Mouse (Mus musculus) cerebral cortex, adult 2 months (tissue): ENCODE results near the gene Cryzl2.

Experiments
- WGBS: fragments of 180-500 bp; shearing (Covaris S2); methylation state at CpG from one replicate; pipeline ENCODE4 v1.1.7; 2018; 5-methylcytosine and 5-hydroxymethylcytosine counted together

Gene Cryzl2

GRCm38 (mm10) chr1:157443723-157444561, 14.4 kb upstream of the Cryzl2 start:
- WGBS, result 27% methylated on average over 19 of the region's 19 CpGs

GRCm38 (mm10) chr1:157444632-157445300, 13.6 kb upstream of the Cryzl2 start:
- 53% methylated on average over 13 of the region's 13 CpGs for WGBS

- 92% methylated on average over 6 of the region's 6 CpGs for WGBS
Observed at GRCm38 (mm10) chr1:157445398-157445910, 12.9 kb upstream of the Cryzl2 start.

- WGBS, result 23% methylated on average over 7 of the region's 7 CpGs
Observed at GRCm38 (mm10) chr1:157446325-157446724, 12.1 kb upstream of the Cryzl2 start.

- 37% methylated on average over 4 of the region's 4 CpGs for WGBS
Observed at GRCm38 (mm10) chr1:157447142-157447541, 11.2 kb upstream of the Cryzl2 start.

GRCm38 (mm10) chr1:157448164-157448804, 10.1 kb upstream of the Cryzl2 start:
- 56% methylated on average over 7 of the region's 7 CpGs for WGBS

- WGBS, result 62% methylated on average over 5 of the region's 5 CpGs
Observed at GRCm38 (mm10) chr1:157448805-157449188, 9.6 kb upstream of the Cryzl2 start.

GRCm38 (mm10) chr1:157449532-157449931, 8.8 kb upstream of the Cryzl2 start:
- WGBS, result 63% methylated on average over 10 of the region's 10 CpGs

- WGBS, result 64% methylated on average over 21 of the region's 21 CpGs
Observed at GRCm38 (mm10) chr1:157449981-157450636, 8.3 kb upstream of the Cryzl2 start.

GRCm38 (mm10) chr1:157452284-157452683, 6.1 kb upstream of the Cryzl2 start:
- WGBS, result 43% methylated on average over 3 of the region's 3 CpGs

- WGBS, result 62% methylated on average over 5 of the region's 5 CpGs
Observed at GRCm38 (mm10) chr1:157452759-157453549, 5.4 kb upstream of the Cryzl2 start.

GRCm38 (mm10) chr1:157454876-157455275, 3.5 kb upstream of the Cryzl2 start:
- 55% methylated on average over 6 of the region's 6 CpGs for WGBS

GRCm38 (mm10) chr1:157457789-157458188, 588 bp upstream of the Cryzl2 start:
- 86% methylated on average over 3 of the region's 3 CpGs for WGBS

- 94% methylated on average over 5 of the region's 5 CpGs for WGBS
Observed at GRCm38 (mm10) chr1:157459904-157460303, 1.5 kb downstream of the Cryzl2 start.

- 97% methylated on average over 5 of the region's 5 CpGs for WGBS
Observed at GRCm38 (mm10) chr1:157461276-157461675, 2.9 kb downstream of the Cryzl2 start.

GRCm38 (mm10) chr1:157462336-157462735, 4.0 kb downstream of the Cryzl2 start:
- WGBS, result 74% methylated on average over 3 of the region's 3 CpGs

GRCm38 (mm10) chr1:157465194-157465593, 6.8 kb downstream of the Cryzl2 start:
- 73% methylated on average over 3 of the region's 3 CpGs for WGBS

- 58% methylated on average over 8 of the region's 8 CpGs for WGBS
Observed at GRCm38 (mm10) chr1:157467866-157468265, 9.5 kb downstream of the Cryzl2 start.

GRCm38 (mm10) chr1:157470761-157471386, 12.5 kb downstream of the Cryzl2 start:
- 53% methylated on average over 9 of the region's 9 CpGs for WGBS

- WGBS, result 67% methylated on average over 7 of the region's 7 CpGs
Observed at GRCm38 (mm10) chr1:157472716-157473115, 14.3 kb downstream of the Cryzl2 start.
